In the genomic region with DNA sequence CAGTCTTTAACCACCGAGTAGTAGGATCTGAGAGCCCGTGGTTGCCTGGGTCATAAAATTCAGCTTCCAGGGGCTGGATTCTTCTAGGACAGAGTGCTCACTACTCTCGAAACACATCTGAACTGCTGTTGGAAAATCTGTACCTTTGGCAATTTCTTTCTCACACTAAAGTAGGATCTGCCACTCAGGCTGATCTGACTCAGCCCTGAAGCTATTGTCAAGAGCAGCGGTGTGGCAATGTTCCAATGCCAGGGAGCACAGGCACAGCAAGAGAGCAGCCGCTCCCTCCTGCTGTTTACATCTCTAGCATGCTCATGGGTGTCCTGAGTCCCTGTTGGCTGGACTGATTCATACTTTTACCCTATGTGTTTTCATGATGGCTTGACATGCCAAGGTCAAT, we compare ENCODE assay signal across 9 mouse cellular contexts.
DNase-seq lines count a peak whose midpoint lies in the region; ATAC-seq and TF ChIP-seq lines count a peak whose summit lies in the region.
"Had no signal": no experiment of that assay in that cellular context is flagged by ENCODE, and none has a peak within 500 bp of the region (broad histone marks: within the 10 kb centered on the region; RNA-seq: fewer than 3 reads in every experiment).

No protein-coding gene starts in this region.

- no peak for TF ChIP-seq CTCF in midbrain, postnatal 0 days (IDR thresholded peaks at IDR 0.05)
- TF ChIP-seq CTCF in brain, embryonic 14.5 days (IDR thresholded peaks at IDR 0.05; ENCODE audit: borderline replicate concordance, extremely low read depth, insufficient read depth, insufficient read length) = no peak
- no peak for TF ChIP-seq CTCF in small intestine, adult 2 months (IDR thresholded peaks at IDR 0.05; ENCODE audit: extremely low read depth, insufficient read length, insufficient replicate concordance, low read depth, low read length)
- TF ChIP-seq CTCF in liver, postnatal 0 days (IDR thresholded peaks at IDR 0.05; ENCODE audit: low read depth) = no peak

- no peaks in the 10 kb centered on the region for H3K9me3 ChIP-seq in midbrain, postnatal 0 days (ENCODE audit: low read length)
- H3K9me3 ChIP-seq in midbrain, embryonic 11.5 days (ENCODE audit: control insufficient read depth, low read length) = no peaks in the 10 kb centered on the region
- no peaks in the 10 kb centered on the region for H3K9me3 ChIP-seq in liver, postnatal 0 days (ENCODE audit: low read length)
- H3K9me3 ChIP-seq: midbrain, embryonic 12.5 days had no signal

- DNase-seq in midbrain, postnatal 0 days (ENCODE audit: low spot score) = no peak
- no peak for DNase-seq in midbrain, embryonic 11.5 days (ENCODE audit: low spot score, missing footprints)
- peak; percentile 73 for DNase-seq in brain, embryonic 14.5 days (ENCODE audit: low read depth)
- peak; percentile 64 for DNase-seq in heart, postnatal 4 days
- DNase-seq in left cerebral cortex, adult 8-10 months (ENCODE audit: low spot score in 2 of 2) = no peak
- DNase-seq in liver, postnatal 0 days = no peak
- DNase-seq: thymus, adult 2 months had no signal

- TF ChIP-seq EP300 in liver, postnatal 0 days (IDR thresholded peaks at IDR 0.05; ENCODE audit: low read depth) = no peak

- no peak for TF ChIP-seq POLR2A in brain, embryonic 14.5 days (IDR thresholded peaks at IDR 0.05; ENCODE audit: borderline replicate concordance, extremely low read depth, insufficient read depth, insufficient read length, poor library complexity, severe bottlenecking)
- TF ChIP-seq POLR2A in small intestine, adult 2 months (IDR thresholded peaks at IDR 0.05; ENCODE audit: low read depth, low read length) = no peak

- H3K27me3 ChIP-seq in midbrain, postnatal 0 days (ENCODE audit: insufficient read depth, low read length) = no peaks in the 10 kb centered on the region
- H3K27me3 ChIP-seq in midbrain, embryonic 11.5 days (ENCODE audit: control insufficient read depth, insufficient read depth, low read length) = no peaks in the 10 kb centered on the region
- H3K27me3 ChIP-seq in small intestine, adult 2 months (ENCODE audit: control insufficient read depth, insufficient read depth, low read length) = no peaks in the 10 kb centered on the region
- no peaks in the 10 kb centered on the region for H3K27me3 ChIP-seq in liver, postnatal 0 days (ENCODE audit: insufficient read depth, low read length)
- H3K27me3 ChIP-seq: midbrain, embryonic 12.5 days had no signal

- H3K4me3 ChIP-seq in midbrain, postnatal 0 days (ENCODE audit: low read depth, low read length) = no peak overlapping the region
- no peak overlapping the region for H3K4me3 ChIP-seq in midbrain, embryonic 11.5 days (ENCODE audit: low read depth, low read length)
- no peak overlapping the region for H3K4me3 ChIP-seq in small intestine, adult 2 months (ENCODE audit: low read depth, low read length)
- H3K4me3 ChIP-seq in liver, postnatal 0 days (ENCODE audit: low read depth, low read length) = no peak overlapping the region
- H3K4me3 ChIP-seq: midbrain, embryonic 12.5 days had no signal

- H3K27ac ChIP-seq in midbrain, postnatal 0 days (ENCODE audit: low read depth, low read length) = 0 out of 2 replicates have a peak overlapping the region, but pooled peaks have one; percentile 55
- H3K27ac ChIP-seq in midbrain, embryonic 11.5 days (ENCODE audit: low read depth, low read length) = no peak overlapping the region
- peak overlapping the region; percentile 68; the same call in 1 of the 2 replicates for H3K27ac ChIP-seq in small intestine, adult 2 months (ENCODE audit: insufficient read depth, low read depth, low read length)
- H3K27ac ChIP-seq in liver, postnatal 0 days (ENCODE audit: low read depth) = no peak overlapping the region
- H3K27ac ChIP-seq: midbrain, embryonic 12.5 days had no signal

- 0 out of 2 replicates have a peak, but pooled peaks cover 4% of the 10 kb centered on the region for H3K4me1 ChIP-seq in midbrain, postnatal 0 days (ENCODE audit: insufficient read depth, low read length)
- peaks cover 17% of the 10 kb centered on the region for H3K4me1 ChIP-seq in midbrain, embryonic 11.5 days (ENCODE audit: control insufficient read depth, insufficient read depth, low read length)
- peaks cover 22% of the 10 kb centered on the region for H3K4me1 ChIP-seq in small intestine, adult 2 months (ENCODE audit: control insufficient read depth, insufficient read depth, insufficient read length, low read length)
- H3K4me1 ChIP-seq in liver, postnatal 0 days (ENCODE audit: insufficient read depth) = peaks cover 23% of the 10 kb centered on the region

- 69% methylated on average over 5 of the region's 5 CpGs for WGBS in midbrain, postnatal 0 days
- WGBS in midbrain, embryonic 11.5 days = 81% methylated on average over 5 of the region's 5 CpGs
- WGBS in small intestine, adult 2 months = 29% methylated on average over 5 of the region's 5 CpGs
- WGBS in liver, postnatal 0 days (ENCODE audit: insufficient replicate concordance) = 71% methylated on average over 5 of the region's 5 CpGs

- no peak overlapping the region for H3K4me2 ChIP-seq in midbrain, postnatal 0 days (ENCODE audit: low read depth, low read length, poor library complexity, severe bottlenecking)
- H3K4me2 ChIP-seq in midbrain, embryonic 11.5 days = no peak overlapping the region
- H3K4me2 ChIP-seq in liver, postnatal 0 days (ENCODE audit: low read depth, low read length) = no peak overlapping the region
- H3K4me2 ChIP-seq: midbrain, embryonic 12.5 days had no signal

- no peaks in the 10 kb centered on the region for H3K36me3 ChIP-seq in midbrain, postnatal 0 days (ENCODE audit: insufficient read depth, low read length)
- no peaks in the 10 kb centered on the region for H3K36me3 ChIP-seq in midbrain, embryonic 11.5 days (ENCODE audit: control insufficient read depth, insufficient read depth, low read length)
- H3K36me3 ChIP-seq in small intestine, adult 2 months (ENCODE audit: control insufficient read depth, insufficient read depth, low read length) = no peaks in the 10 kb centered on the region
- H3K36me3 ChIP-seq in liver, postnatal 0 days (replicated peaks; ENCODE audit: insufficient read depth, low read length) = no peaks in the 10 kb centered on the region
- H3K36me3 ChIP-seq: midbrain, embryonic 12.5 days had no signal

- H3K9ac ChIP-seq in midbrain, postnatal 0 days (replicated peaks; ENCODE audit: low read length, poor library complexity, severe bottlenecking) = no peak overlapping the region
- no peak overlapping the region for H3K9ac ChIP-seq in midbrain, embryonic 11.5 days (ENCODE audit: low read length)
- no peak overlapping the region for H3K9ac ChIP-seq in liver, postnatal 0 days (replicated peaks)
- H3K9ac ChIP-seq: midbrain, embryonic 12.5 days had no signal

- no peak for ATAC-seq in midbrain, postnatal 0 days (ENCODE audit: low FRiP score)
- no peak for ATAC-seq in midbrain, embryonic 11.5 days (ENCODE audit: low FRiP score)
- no peak for ATAC-seq in liver, postnatal 0 days

Comparison
In these comparisons a context has a peak if more than half of its experiments do, and no peak if none do; other contexts are left out.
1. H3K27ac ChIP-seq: peak in midbrain, postnatal 0 days (single experiment) and small intestine, adult 2 months (single experiment); none in midbrain, embryonic 11.5 days (single experiment) and liver, postnatal 0 days (single experiment).
2. DNase-seq: peak in brain, embryonic 14.5 days (single experiment) and heart, postnatal 4 days (single experiment); none in midbrain, postnatal 0 days (single experiment), midbrain, embryonic 11.5 days (single experiment), left cerebral cortex, adult 8-10 months (0 of 2) and liver, postnatal 0 days (single experiment).